Comparison of ENCODE assay signal across 25 mouse cellular contexts in the genomic region with DNA sequence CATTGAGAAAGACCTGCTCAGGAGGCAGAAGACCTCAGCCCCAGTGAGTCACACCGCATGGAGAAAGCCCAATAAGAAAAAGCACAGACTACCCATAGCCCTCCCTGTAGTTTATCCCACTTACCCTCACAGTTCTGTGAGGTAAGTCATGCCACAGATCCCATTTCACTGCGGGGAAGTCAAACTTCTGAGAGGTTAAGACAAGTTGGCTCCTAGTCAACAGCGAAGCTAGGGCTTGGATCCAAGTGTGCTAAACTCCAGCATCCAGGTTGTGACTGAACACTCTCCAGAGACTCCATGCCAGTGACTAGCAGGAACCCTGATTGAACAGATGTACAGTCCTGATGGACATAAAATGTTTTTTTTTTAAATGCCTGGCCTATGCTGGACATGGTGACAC.
"Had no signal": no experiment of that assay in that cellular context is flagged by ENCODE, and none has a peak within 500 bp of the region (broad histone marks: within the 10 kb centered on the region; RNA-seq: fewer than 3 reads in every experiment).

No protein-coding gene starts in this region.

- H3K9ac ChIP-seq: kidney, embryonic 15.5 days; limb, embryonic 15.5 days; liver, embryonic 14.5 days; liver, postnatal 0 days; lung, embryonic 14.5 days; midbrain, embryonic 13.5 days; neural tube, embryonic 13.5 days; stomach, embryonic 15.5 days had no signal

- DNase-seq: kidney, adult 8-10 months; kidney, postnatal 10 days; kidney, postnatal 36 days; left cerebral cortex, postnatal 4 days; liver, postnatal 0 days; lung, embryonic 14.5 days; retina, postnatal 1 day; right cerebral cortex, postnatal 25 days; spleen, adult 18-20 months; thymus, adult 2 months; thymus, postnatal 14 days; thymus, postnatal 4 days had no signal

- H3K9me3 ChIP-seq: kidney, embryonic 15.5 days; limb, embryonic 15.5 days; midbrain, embryonic 10.5 days; midbrain, embryonic 13.5 days; neural tube, embryonic 13.5 days; stomach, embryonic 15.5 days had no signal

- H3K36me3 ChIP-seq: kidney, embryonic 15.5 days; limb, embryonic 15.5 days; midbrain, embryonic 10.5 days; midbrain, embryonic 13.5 days; neural tube, embryonic 13.5 days; stomach, embryonic 15.5 days had no signal

- H3K4me3 ChIP-seq: kidney, embryonic 15.5 days; limb, embryonic 15.5 days; megakaryocyte, embryonic 14.5 days; midbrain, embryonic 10.5 days; midbrain, embryonic 13.5 days; myocyte; neural tube, embryonic 13.5 days; stomach, embryonic 15.5 days had no signal

- H3K4me2 ChIP-seq: kidney, embryonic 15.5 days; limb, embryonic 15.5 days; liver, embryonic 11.5 days; lung, embryonic 14.5 days; midbrain, embryonic 13.5 days; neural tube, embryonic 13.5 days; stomach, embryonic 15.5 days had no signal

- H3K27me3 ChIP-seq: limb, embryonic 15.5 days; midbrain, embryonic 13.5 days; stomach, embryonic 15.5 days had no signal

- ATAC-seq: liver, postnatal 0 days; lung, postnatal 0 days; midbrain, embryonic 13.5 days; midbrain, embryonic 16.5 days had no signal

- H3K27ac ChIP-seq: kidney, embryonic 15.5 days; limb, embryonic 15.5 days; liver, embryonic 14.5 days; macrophage; midbrain, embryonic 10.5 days; midbrain, embryonic 13.5 days; neural tube, embryonic 13.5 days; stomach, embryonic 15.5 days had no signal

- H3K4me1 ChIP-seq: kidney, embryonic 15.5 days; megakaryocyte, embryonic 14.5 days; midbrain, embryonic 10.5 days; midbrain, embryonic 13.5 days; neural tube, embryonic 13.5 days; stomach, embryonic 15.5 days had no signal
